Mouse (Mus musculus): Measurements from ENCODE around the gene Gps2.

DNA sequence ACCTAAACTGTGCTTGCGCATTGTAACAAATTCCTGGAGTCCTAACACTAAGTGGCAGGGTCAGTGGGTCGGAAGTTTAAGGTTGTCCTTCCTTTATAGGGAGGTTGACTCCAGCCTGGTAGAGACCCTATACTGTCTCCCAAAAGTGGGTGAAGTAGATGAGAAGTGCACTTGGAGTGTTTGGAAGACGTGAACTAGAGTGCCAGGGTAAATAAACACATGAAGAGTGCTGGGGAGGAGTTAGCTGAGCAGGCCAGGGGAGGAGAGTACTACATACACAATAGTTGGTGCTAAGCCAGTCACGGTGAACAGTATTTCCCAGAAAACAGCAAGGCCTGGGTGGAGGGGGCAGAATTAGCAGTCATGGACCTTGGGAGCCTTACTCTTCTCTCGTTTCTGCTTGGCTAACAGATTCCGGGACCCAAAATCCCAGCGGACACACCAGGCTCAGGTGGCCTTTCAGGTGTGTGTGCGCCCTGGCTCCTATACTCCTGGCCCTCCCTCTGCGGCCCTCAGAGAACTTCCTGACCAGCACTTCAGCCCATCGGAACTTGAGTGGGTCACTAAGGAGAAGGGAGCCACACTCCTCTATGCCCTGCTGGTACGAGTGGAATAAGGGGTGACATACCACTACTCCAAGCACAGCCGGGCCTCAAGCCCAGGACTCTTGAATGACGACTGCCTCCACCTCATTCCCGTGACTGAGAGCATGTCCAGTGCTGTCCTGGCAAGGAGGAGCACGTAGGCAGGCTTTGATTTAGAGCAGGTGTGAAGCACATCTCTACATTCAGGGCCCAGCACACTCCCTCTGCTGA is 765 bp upstream of the Gps2 start:
- TF ChIP-seq USF1 (IDR thresholded peaks at IDR 0.05; ENCODE audit: low read depth) (no peak), CTCF (IDR thresholded peaks at IDR 0.05; ENCODE audit: control insufficient read depth, insufficient read depth, insufficient read length) (no peak), MYOD1 (IDR thresholded peaks at IDR 0.05; ENCODE audit: control insufficient read depth, insufficient read length, low read depth) (no peak), CEBPB (IDR thresholded peaks at IDR 0.05; ENCODE audit: low read depth) (no peak), MAX (IDR thresholded peaks at IDR 0.05) (no peak)
